In genomic region chr12:54283011-54283410, GRCm38 (mm10) we compare ENCODE assay signal across 14 mouse cellular contexts.
"Had no signal": no experiment of that assay in that cellular context is flagged by ENCODE, and none has a peak within 500 bp of the region (broad histone marks: within the 10 kb centered on the region; RNA-seq: fewer than 3 reads in every experiment).

No protein-coding gene starts in this region.

- H3K4me1 ChIP-seq: liver, embryonic 13.5 days had no signal

- ATAC-seq: intestine, embryonic 15.5 days; midbrain, embryonic 13.5 days had no signal

- H3K4me2 ChIP-seq: intestine, embryonic 15.5 days; liver, embryonic 13.5 days; lung, embryonic 15.5 days; midbrain, embryonic 13.5 days; neural tube, embryonic 12.5 days; neural tube, embryonic 15.5 days had no signal

- H3K9me3 ChIP-seq: intestine, embryonic 15.5 days; liver, embryonic 13.5 days; lung, embryonic 15.5 days; midbrain, embryonic 13.5 days; neural tube, embryonic 12.5 days; neural tube, embryonic 15.5 days had no signal

- H3K9ac ChIP-seq: intestine, embryonic 15.5 days; liver, embryonic 13.5 days; lung, embryonic 15.5 days; midbrain, embryonic 13.5 days; neural tube, embryonic 12.5 days; neural tube, embryonic 15.5 days had no signal

- DNase-seq: kidney, adult 18-20 months; kidney, adult 9 months; kidney, postnatal 25 days; layer of hippocampus, adult 9-11 months; liver, embryonic 13.5 days; lung, postnatal 14 days; retina, postnatal 1 day; thymus, postnatal 25 days had no signal

- H3K4me3 ChIP-seq: intestine, embryonic 15.5 days; layer of hippocampus, adult 2 months; liver, embryonic 13.5 days; lung, embryonic 15.5 days; midbrain, embryonic 13.5 days; neural tube, embryonic 12.5 days; neural tube, embryonic 15.5 days had no signal

- H3K36me3 ChIP-seq: intestine, embryonic 15.5 days; liver, embryonic 13.5 days; lung, embryonic 15.5 days; midbrain, embryonic 13.5 days; neural tube, embryonic 12.5 days; neural tube, embryonic 15.5 days had no signal

- H3K27me3 ChIP-seq: intestine, embryonic 15.5 days; liver, embryonic 13.5 days; lung, embryonic 15.5 days; midbrain, embryonic 13.5 days; neural tube, embryonic 12.5 days; neural tube, embryonic 15.5 days had no signal

- H3K27ac ChIP-seq: intestine, embryonic 15.5 days; layer of hippocampus, adult 2 months; liver, embryonic 13.5 days; lung, embryonic 15.5 days; midbrain, embryonic 13.5 days; neural tube, embryonic 12.5 days; neural tube, embryonic 15.5 days had no signal
